In the genomic region with DNA sequence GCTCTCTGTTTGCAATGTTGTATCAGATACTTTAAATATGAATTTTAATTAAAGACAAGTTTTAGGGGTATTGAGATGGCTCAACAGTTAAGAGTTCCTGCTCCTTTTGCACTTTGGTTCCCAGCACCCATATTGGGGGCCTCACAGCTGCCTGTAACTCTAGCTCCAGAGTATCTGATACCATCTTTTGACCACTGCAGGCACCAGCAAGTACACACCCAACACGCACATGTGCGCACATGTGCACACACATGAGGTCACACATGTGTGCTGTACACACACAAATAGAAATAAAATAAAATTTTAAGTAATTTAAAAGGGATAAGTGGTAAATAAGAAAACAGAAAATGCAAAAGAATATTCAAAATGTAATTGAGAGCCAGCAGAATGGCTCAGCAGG, we compare ENCODE assay signal across 27 mouse cellular contexts.
"Had no signal": no experiment of that assay in that cellular context is flagged by ENCODE, and none has a peak within 500 bp of the region (broad histone marks: within the 10 kb centered on the region; RNA-seq: fewer than 3 reads in every experiment).

No protein-coding gene starts in this region.

- H3K9me3 ChIP-seq: limb, embryonic 10.5 days; limb, embryonic 12.5 days; limb, embryonic 13.5 days; limb, embryonic 15.5 days; liver, embryonic 13.5 days; lung, embryonic 15.5 days; megakaryocyte, embryonic 14.5 days; midbrain, embryonic 10.5 days; midbrain, embryonic 12.5 days; midbrain, embryonic 13.5 days; midbrain, embryonic 15.5 days; neural tube, embryonic 12.5 days had no signal

- H3K4me3 ChIP-seq: left cerebral cortex, adult 2 months; limb, embryonic 10.5 days; limb, embryonic 12.5 days; limb, embryonic 13.5 days; limb, embryonic 15.5 days; liver, embryonic 13.5 days; lung, embryonic 15.5 days; midbrain, embryonic 10.5 days; midbrain, embryonic 12.5 days; midbrain, embryonic 13.5 days; midbrain, embryonic 15.5 days; myocyte; neural tube, embryonic 12.5 days had no signal

- H3K4me1 ChIP-seq: lung, embryonic 15.5 days; midbrain, embryonic 10.5 days; midbrain, embryonic 12.5 days; midbrain, embryonic 13.5 days; midbrain, embryonic 15.5 days; neural tube, embryonic 12.5 days had no signal

- H3K27ac ChIP-seq: left cerebral cortex, adult 2 months; limb, embryonic 10.5 days; limb, embryonic 12.5 days; limb, embryonic 13.5 days; limb, embryonic 15.5 days; liver, embryonic 13.5 days; liver, embryonic 14.5 days; lung, embryonic 15.5 days; macrophage; midbrain, embryonic 10.5 days; midbrain, embryonic 12.5 days; midbrain, embryonic 13.5 days; midbrain, embryonic 15.5 days; neural tube, embryonic 12.5 days had no signal

- H3K9ac ChIP-seq: limb, embryonic 12.5 days; limb, embryonic 13.5 days; limb, embryonic 15.5 days; liver, embryonic 13.5 days; liver, embryonic 14.5 days; lung, embryonic 14.5 days; lung, embryonic 15.5 days; midbrain, embryonic 12.5 days; midbrain, embryonic 13.5 days; midbrain, embryonic 15.5 days; neural tube, embryonic 12.5 days had no signal

- DNase-seq: left cerebral cortex, postnatal 4 days; liver; lung, adult 2 months; lung, postnatal 10 days; lung, postnatal 14 days; lung, postnatal 4 days; midbrain, embryonic 14.5 days had no signal

- H3K36me3 ChIP-seq: liver, embryonic 13.5 days had no signal

- H3K27me3 ChIP-seq: limb, embryonic 12.5 days; limb, embryonic 13.5 days; limb, embryonic 15.5 days; liver, embryonic 13.5 days; lung, embryonic 15.5 days; megakaryocyte, embryonic 14.5 days; midbrain, embryonic 12.5 days; midbrain, embryonic 13.5 days; midbrain, embryonic 15.5 days; neural tube, embryonic 12.5 days had no signal

- H3K4me2 ChIP-seq: limb, embryonic 12.5 days; limb, embryonic 13.5 days; limb, embryonic 15.5 days; liver, embryonic 13.5 days; lung, embryonic 14.5 days; lung, embryonic 15.5 days; midbrain, embryonic 11.5 days; midbrain, embryonic 12.5 days; midbrain, embryonic 13.5 days; midbrain, embryonic 15.5 days; neural tube, embryonic 12.5 days had no signal

- ATAC-seq: lung, postnatal 0 days; midbrain, embryonic 13.5 days; midbrain, embryonic 15.5 days; midbrain, embryonic 16.5 days had no signal
